Mouse (Mus musculus) hindbrain, embryonic 14.5 days (tissue): ENCODE results near the gene Kel. TPM values are rescaled to one million over a fixed set of nuclear protein-coding genes. Genes with fewer than 3 reads are reported as not detected.

Experiments
- ATAC-seq: fragments of 200-750 bp; cut with Nextera tagmentation; 2 replicates; pipeline ENCODE4 v1.8.0; 2017; ENCODE audit warnings: moderate number of reproducible peaks, mild to moderate bottlenecking, moderate TSS enrichment, moderate library complexity; ENCODE audit not compliant: low FRiP score
- DNase-seq: peaks from one replicate; pipeline ENCODE4 v3.0.0-alpha.2; 2015; ENCODE audit warnings: low spot score
- H3K27ac ChIP-seq: fragments of 300-500 bp; sonication (generic); 2 replicates; pipeline ENCODE4 v1.5.1; 2014; ENCODE audit warnings: mild to moderate bottlenecking, moderate library complexity
- H3K27me3 ChIP-seq: fragments of 300-500 bp; sonication (generic); 2 replicates; pipeline ENCODE4 v1.6.1; 2014; ENCODE audit warnings: mild to moderate bottlenecking, low read length, mixed read lengths; ENCODE audit not compliant: control insufficient read depth, insufficient read depth
- H3K36me3 ChIP-seq: fragments of 300-500 bp; sonication (generic); replicated peaks from 2 replicates; pipeline ENCODE4 v1.6.1; 2014; ENCODE audit not compliant: control insufficient read depth, insufficient read depth
- H3K4me1 ChIP-seq: fragments of 300-500 bp; sonication (generic); replicated peaks from 2 replicates; pipeline ENCODE4 v1.6.1; 2014; ENCODE audit warnings: antibody characterized with exemption, low read length, mixed read lengths; ENCODE audit not compliant: control insufficient read depth, insufficient read depth
- H3K4me2 ChIP-seq: fragments of 300-500 bp; sonication (generic); replicated peaks from 2 replicates; pipeline ENCODE4 v1.6.1; 2014; ENCODE audit warnings: mild to moderate bottlenecking, moderate library complexity
- H3K4me3 ChIP-seq: fragments of 300-500 bp; sonication (generic); replicated peaks from 2 replicates; pipeline ENCODE4 v1.5.1; 2014; ENCODE audit warnings: mild to moderate bottlenecking, low read length
- H3K9ac ChIP-seq: fragments of 300-500 bp; sonication (generic); 2 replicates; pipeline ENCODE4 v1.6.1; 2014
- H3K9me3 ChIP-seq: fragments of 300-500 bp; sonication (generic); 2 replicates; pipeline ENCODE4 v1.6.1; 2016; ENCODE audit warnings: low read length; ENCODE audit not compliant: control insufficient read depth
- WGBS: fragments of 180-500 bp; shearing (Covaris S2); extraction: QIAGEN DNeasy Blood & Tissue Kit; methylation state at CpG from one replicate; pipeline ENCODE4 v1.1.7; 2014; 5-methylcytosine and 5-hydroxymethylcytosine counted together
- polyA plus RNA-seq: library from polyadenylated mRNA; unstranded; fragments of >200 nt; fragmentation: Nextera tagmentation; extraction: Ambion mirVana; gene quantifications from 2 replicates; pipeline ENCODE4 v1.2.1, GENCODE M21; 2014

The Kel gene
- 0.23 and 0.39 TPM in 2 replicates for polyA plus RNA-seq

- WGBS, result 37% methylated on average over 1 of the region's 1 CpGs
- ATAC-seq, result no peak
- H3K9me3 ChIP-seq, result no peaks in the 10 kb centered on the region
- no peaks in the 10 kb centered on the region for H3K4me1 ChIP-seq
- no peak within 1 kb of the TSS for H3K9ac ChIP-seq
- H3K27me3 ChIP-seq, result no peaks in the 10 kb centered on the region
- no peak within 1 kb of the TSS for H3K27ac ChIP-seq
- H3K4me2 ChIP-seq, result no peak within 1 kb of the TSS
- DNase-seq, result no peak
- H3K36me3 ChIP-seq, result no peaks in the 10 kb centered on the region
- no peak within 1 kb of the TSS for H3K4me3 ChIP-seq
Observed at GRCm38 (mm10) chr6:41704123-41704522, at the start of gene Kel. Gene Kel (minus strand): TSS chr6:41704339.

- DNase-seq (no peak), ATAC-seq (no peak)
- Histone ChIP-seq H3K36me3 (no peaks in the 10 kb centered on the region), H3K9me3 (no peaks in the 10 kb centered on the region), H3K4me2 (no peak overlapping the region), H3K9ac (no peak overlapping the region), H3K4me3 (no peak overlapping the region), H3K27me3 (no peaks in the 10 kb centered on the region), H3K4me1 (no peaks in the 10 kb centered on the region), H3K27ac (no peak overlapping the region)
- 80% methylated on average over 5 of the region's 5 CpGs for WGBS
Observed at GRCm38 (mm10) chr6:41744664-41745392, 40.7 kb upstream of the Kel start.

GRCm38 (mm10) chr6:41741101-41741500 is 37.0 kb upstream of the Kel start:
- no peak for ATAC-seq
- Histone ChIP-seq H3K4me1 (no peaks in the 10 kb centered on the region), H3K27me3 (no peaks in the 10 kb centered on the region), H3K4me3 (no peak overlapping the region), H3K4me2 (no peak overlapping the region), H3K9ac (no peak overlapping the region), H3K36me3 (no peaks in the 10 kb centered on the region), H3K9me3 (no peaks in the 10 kb centered on the region), H3K27ac (no peak overlapping the region)
- no peak for DNase-seq

- WGBS, result 94% methylated on average over 5 of the region's 5 CpGs
- no peaks in the 10 kb centered on the region for H3K27me3 ChIP-seq
- no peak overlapping the region for H3K4me3 ChIP-seq
- no peaks in the 10 kb centered on the region for H3K36me3 ChIP-seq
- no peak overlapping the region for H3K4me2 ChIP-seq
- no peaks in the 10 kb centered on the region for H3K9me3 ChIP-seq
- no peak for DNase-seq
- ATAC-seq, result no peak
- H3K4me1 ChIP-seq, result no peaks in the 10 kb centered on the region
- no peak overlapping the region for H3K9ac ChIP-seq
- H3K27ac ChIP-seq, result no peak overlapping the region
Observed at GRCm38 (mm10) chr6:41734719-41735470, 30.8 kb upstream of the Kel start.

- DNase-seq, result no peak
- H3K9me3 ChIP-seq, result no peaks in the 10 kb centered on the region
- H3K36me3 ChIP-seq, result no peaks in the 10 kb centered on the region
- no peaks in the 10 kb centered on the region for H3K4me1 ChIP-seq
- no peak overlapping the region for H3K27ac ChIP-seq
- H3K27me3 ChIP-seq, result no peaks in the 10 kb centered on the region
- H3K9ac ChIP-seq, result no peak overlapping the region
- no peak for ATAC-seq
- H3K4me3 ChIP-seq, result no peak overlapping the region
- no peak overlapping the region for H3K4me2 ChIP-seq
- WGBS, result 89% methylated on average over 1 of the region's 1 CpGs
Observed at GRCm38 (mm10) chr6:41727989-41728609, 24.0 kb upstream of the Kel start.

GRCm38 (mm10) chr6:41721430-41721829 is 17.3 kb upstream of the Kel start:
- ATAC-seq (no peak), DNase-seq (no peak)
- Histone ChIP-seq H3K4me2 (no peak overlapping the region), H3K4me1 (no peaks in the 10 kb centered on the region), H3K36me3 (no peaks in the 10 kb centered on the region), H3K9me3 (no peaks in the 10 kb centered on the region), H3K27me3 (no peaks in the 10 kb centered on the region), H3K4me3 (no peak overlapping the region), H3K27ac (no peak overlapping the region), H3K9ac (no peak overlapping the region)
- WGBS, result 88% methylated on average over 2 of the region's 2 CpGs

- no peak overlapping the region for H3K27ac ChIP-seq
- no peak for ATAC-seq
- no peaks in the 10 kb centered on the region for H3K9me3 ChIP-seq
- no peak for DNase-seq
- no peaks in the 10 kb centered on the region for H3K36me3 ChIP-seq
- no peaks in the 10 kb centered on the region for H3K27me3 ChIP-seq
- no peak overlapping the region for H3K4me3 ChIP-seq
- H3K9ac ChIP-seq, result no peak overlapping the region
- H3K4me1 ChIP-seq, result no peaks in the 10 kb centered on the region
- 69% methylated on average over 1 of the region's 1 CpGs for WGBS
- H3K4me2 ChIP-seq, result no peak overlapping the region
Observed at GRCm38 (mm10) chr6:41710281-41710680, 6.1 kb upstream of the Kel start.

- H3K4me1 ChIP-seq, result no peaks in the 10 kb centered on the region
- no peak overlapping the region for H3K9ac ChIP-seq
- no peaks in the 10 kb centered on the region for H3K27me3 ChIP-seq
- H3K36me3 ChIP-seq, result no peaks in the 10 kb centered on the region
- DNase-seq (no peak), ATAC-seq (no peak)
- 93% methylated on average over 7 of the region's 7 CpGs for WGBS
- H3K9me3 ChIP-seq, result no peaks in the 10 kb centered on the region
- no peak overlapping the region for H3K4me2 ChIP-seq
- H3K4me3 ChIP-seq, result no peak overlapping the region
- H3K27ac ChIP-seq, result no peak overlapping the region
Observed at GRCm38 (mm10) chr6:41706275-41706674, 2.1 kb upstream of the Kel start.

GRCm38 (mm10) chr6:41702928-41703327 is 1.2 kb downstream of the Kel start:
- Histone ChIP-seq H3K27me3 (no peaks in the 10 kb centered on the region), H3K9ac (no peak overlapping the region), H3K4me3 (no peak overlapping the region), H3K27ac (no peak overlapping the region), H3K36me3 (no peaks in the 10 kb centered on the region), H3K4me1 (no peaks in the 10 kb centered on the region), H3K4me2 (no peak overlapping the region), H3K9me3 (no peaks in the 10 kb centered on the region)
- ATAC-seq, result no peak
- no peak for DNase-seq
- WGBS, result 85% methylated on average over 2 of the region's 2 CpGs
